Mouse (Mus musculus) retina, postnatal 1 day (tissue): ENCODE measurements at regions not wholly inside any gene's neighbourhood (a gene's known extent, or its start where the extent isn't known, plus 50 kb on each side); places are given as distances from the start of the nearest gene placed in this dataset.

Experiments used
- DNase-seq: peaks from one replicate; pipeline ENCODE4 v3.0.0-alpha.2; 2012

GRCm38 (mm10) chr17:63575316-63576007, 75.6 kb upstream of the Fbxl17 start:
- DNase-seq = peak; percentile 69

- no peak for DNase-seq
Observed at GRCm38 (mm10) chr17:63582870-63583269, 83.1 kb upstream of the Fbxl17 start.

- no peak for DNase-seq
Observed at GRCm38 (mm10) chr17:63607021-63607751, 107.4 kb upstream of the Fbxl17 start.

- no peak for DNase-seq
Observed at GRCm38 (mm10) chr17:63622726-63623125, 122.9 kb upstream of the Fbxl17 start.

GRCm38 (mm10) chr17:63637598-63637997, 137.8 kb upstream of the Fbxl17 start:
- DNase-seq = no peak

- no peak for DNase-seq
Observed at GRCm38 (mm10) chr17:63644390-63644789, 144.6 kb upstream of the Fbxl17 start.

GRCm38 (mm10) chr17:63657687-63658086, 157.9 kb upstream of the Fbxl17 start:
- no peak for DNase-seq

- no peak for DNase-seq
Observed at GRCm38 (mm10) chr17:63660841-63661481, 161.1 kb upstream of the Fbxl17 start.

- DNase-seq = no peak
Observed at GRCm38 (mm10) chr17:63661584-63661983, 161.8 kb upstream of the Fbxl17 start.

GRCm38 (mm10) chr17:63662251-63662650, 162.4 kb upstream of the Fbxl17 start:
- DNase-seq = no peak

- DNase-seq = no peak
Observed at GRCm38 (mm10) chr17:63676791-63677190, 177.0 kb upstream of the Fbxl17 start.

- DNase-seq = no peak
Observed at GRCm38 (mm10) chr17:63677996-63678657, 178.3 kb upstream of the Fbxl17 start.

GRCm38 (mm10) chr17:63680479-63680878, 180.7 kb upstream of the Fbxl17 start:
- no peak for DNase-seq

- peak; percentile 12 for DNase-seq
Observed at GRCm38 (mm10) chr17:63683345-63683744, 179.5 kb upstream of the Fer start.

- no peak for DNase-seq
Observed at GRCm38 (mm10) chr17:63684026-63684425, 178.8 kb upstream of the Fer start.

GRCm38 (mm10) chr17:63685956-63686355, 176.9 kb upstream of the Fer start:
- DNase-seq = peak; percentile 56

GRCm38 (mm10) chr17:63686361-63686760, 176.5 kb upstream of the Fer start:
- no peak for DNase-seq

GRCm38 (mm10) chr17:63689291-63689690, 173.6 kb upstream of the Fer start:
- DNase-seq = no peak

- no peak for DNase-seq
Observed at GRCm38 (mm10) chr17:63690829-63691689, 171.8 kb upstream of the Fer start.

- DNase-seq = no peak
Observed at GRCm38 (mm10) chr17:63691690-63691968, 171.2 kb upstream of the Fer start.

GRCm38 (mm10) chr17:63693274-63693673, 169.6 kb upstream of the Fer start:
- no peak for DNase-seq

GRCm38 (mm10) chr17:63699537-63699936, 163.3 kb upstream of the Fer start:
- DNase-seq = no peak

GRCm38 (mm10) chr17:63704991-63705390, 157.9 kb upstream of the Fer start:
- no peak for DNase-seq
